Mouse (Mus musculus) right cerebral cortex, postnatal 10 days (tissue): Measurements from ENCODE around the gene Celf2.
A peak's percentile ranks its signal among the peaks of the same experiment; 100 is the strongest.

Source experiments
- DNase-seq, 2 experiments: peaks; one replicate each; pipeline ENCODE4 v3.0.0; 2021; ENCODE audit warnings: low spot score in 2 of 2

Gene Celf2

DNA sequence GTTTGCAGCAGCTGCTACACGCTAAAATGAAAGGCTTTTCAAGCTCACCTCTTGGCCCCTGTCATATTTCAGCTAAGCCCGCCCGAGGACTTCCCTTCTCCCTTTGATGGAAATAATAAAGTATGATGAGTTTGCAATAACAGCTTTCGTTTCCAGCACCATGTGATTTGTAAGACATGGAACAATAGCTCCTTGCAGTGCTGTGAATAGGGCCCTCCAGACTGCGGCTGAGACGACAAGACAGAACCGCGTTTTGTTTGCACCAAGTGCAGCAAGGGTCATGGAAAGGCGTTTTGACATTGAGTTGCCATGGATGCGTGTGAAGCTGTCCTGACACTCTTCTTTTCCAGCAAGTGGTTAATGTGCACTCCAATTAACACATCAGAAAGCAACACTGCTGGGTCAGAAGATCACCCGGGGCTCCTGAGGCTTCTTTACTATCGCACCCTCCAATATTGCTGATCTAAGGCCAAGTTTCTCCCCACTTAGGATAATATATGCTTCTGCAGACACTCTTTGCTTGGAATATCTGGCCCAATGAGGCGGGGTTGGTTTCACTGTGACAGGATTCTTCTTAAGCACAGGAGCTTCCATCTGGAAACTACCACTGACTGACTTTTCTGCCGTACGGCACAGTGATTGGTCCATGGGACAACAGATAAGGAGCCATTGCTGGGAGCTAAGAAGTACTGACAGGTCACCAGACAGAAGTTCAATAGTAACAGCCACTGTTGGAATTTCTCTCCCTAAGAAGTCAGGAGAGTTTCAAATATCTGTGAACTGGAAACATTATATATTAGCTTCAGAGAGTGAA lies 301.5 kb downstream of the Celf2 start:
- DNase-seq, result no peak

DNA sequence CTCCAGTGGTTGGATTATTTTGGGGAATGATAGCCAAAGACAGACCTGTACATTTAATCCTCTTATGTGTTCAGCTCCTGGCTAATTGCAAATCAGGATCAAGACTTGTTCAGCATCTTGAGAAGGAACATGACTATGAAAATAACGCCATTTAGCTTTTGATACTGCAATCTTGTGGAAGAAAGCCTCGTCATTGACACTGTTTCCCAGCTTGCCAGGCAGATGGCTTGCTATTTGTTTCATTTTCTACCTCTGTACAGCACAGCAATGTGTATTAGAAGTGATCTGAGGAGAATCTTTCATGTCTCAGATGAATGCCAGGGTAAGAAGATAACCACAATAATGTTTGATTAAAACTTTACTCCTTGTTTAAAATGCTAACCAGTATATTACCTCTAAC lies 315.9 kb downstream of the Celf2 start:
- no peak for DNase-seq

DNA sequence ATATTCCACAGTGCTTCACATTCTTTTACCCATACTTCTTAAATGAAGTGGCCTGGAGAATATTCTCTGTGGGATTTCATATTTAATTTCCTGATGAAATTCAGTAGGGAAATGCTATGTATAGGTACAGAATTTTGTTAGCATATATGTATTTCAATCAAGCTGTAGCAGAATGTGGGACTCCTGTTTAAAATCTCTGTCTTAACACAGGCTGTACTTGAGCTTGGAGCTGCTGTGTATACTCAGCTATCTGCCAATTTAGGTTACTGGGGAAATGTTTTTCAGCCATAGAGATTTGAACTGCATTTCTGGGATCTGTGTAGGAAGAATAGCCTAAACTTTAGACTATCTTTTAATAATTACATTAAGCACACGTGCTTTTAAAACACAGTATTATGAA lies 330.2 kb downstream of the Celf2 start:
- DNase-seq, result no peak

DNA sequence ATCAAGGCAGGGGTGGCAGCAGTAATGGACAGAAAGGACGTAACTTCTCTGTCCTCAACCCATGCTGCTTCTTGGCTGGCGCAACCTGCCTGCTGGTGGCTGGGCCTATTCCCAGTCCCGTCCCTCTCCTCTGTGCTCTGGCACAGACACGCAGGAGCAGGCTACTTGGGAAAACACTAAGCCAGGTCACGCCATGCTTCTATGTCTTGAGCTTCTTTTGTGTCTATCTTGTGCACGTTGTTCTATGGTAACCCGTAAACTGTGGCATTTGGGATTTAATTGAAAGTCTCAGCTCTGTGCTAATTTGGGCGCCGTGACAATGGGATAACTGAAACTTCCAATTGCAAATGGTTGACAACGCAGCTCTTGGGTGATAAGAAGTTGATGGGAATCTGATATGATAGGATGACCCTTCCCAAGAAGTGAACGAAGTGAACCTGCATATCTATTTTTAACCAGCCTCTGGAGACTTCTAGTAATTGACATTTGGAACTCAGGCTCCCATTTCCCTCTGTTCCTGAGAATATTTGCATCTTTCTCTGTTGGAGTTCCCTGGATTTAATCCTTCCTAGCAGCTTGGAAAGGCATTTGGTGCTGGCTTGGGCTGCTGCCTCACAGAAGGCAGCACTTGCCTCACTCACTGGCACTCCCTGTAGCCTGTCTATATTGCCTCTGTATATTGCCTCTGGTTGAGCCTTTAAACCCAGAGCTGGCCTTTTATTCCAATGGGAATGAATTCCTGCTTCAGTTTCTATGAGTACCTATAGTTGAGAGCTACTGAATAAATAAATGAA lies 335.9 kb downstream of the Celf2 start:
- DNase-seq, result peak; percentile 47 to 49

DNA sequence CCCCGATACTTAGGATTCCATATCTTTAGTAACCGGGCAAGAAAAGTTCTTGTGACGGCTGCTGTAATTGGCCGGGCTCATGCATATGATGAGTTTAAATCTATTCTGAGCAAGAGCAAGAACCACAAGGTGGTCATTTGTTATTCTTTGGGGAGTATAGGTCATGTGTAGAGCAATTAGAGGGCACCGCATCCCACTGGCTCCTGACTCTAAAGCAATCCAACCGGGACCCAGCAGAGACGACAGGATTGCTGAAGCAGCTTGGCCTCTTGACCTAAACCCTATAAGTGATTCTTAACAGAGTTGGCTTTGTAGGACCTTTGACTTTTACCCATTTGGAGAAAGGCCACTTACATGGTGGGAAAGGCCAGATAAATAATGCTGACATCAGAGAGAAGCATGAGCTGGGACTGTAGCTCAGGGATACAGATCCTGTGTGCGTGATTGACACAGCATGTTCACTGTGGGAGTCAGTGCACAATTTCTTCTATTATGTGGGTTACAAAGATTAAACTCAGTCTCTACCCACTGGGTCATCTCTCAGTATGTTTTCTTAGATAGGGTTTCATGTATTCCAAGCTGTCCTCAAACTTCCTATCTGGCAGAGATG lies 338.2 kb downstream of the Celf2 start:
- DNase-seq, result no peak

DNA sequence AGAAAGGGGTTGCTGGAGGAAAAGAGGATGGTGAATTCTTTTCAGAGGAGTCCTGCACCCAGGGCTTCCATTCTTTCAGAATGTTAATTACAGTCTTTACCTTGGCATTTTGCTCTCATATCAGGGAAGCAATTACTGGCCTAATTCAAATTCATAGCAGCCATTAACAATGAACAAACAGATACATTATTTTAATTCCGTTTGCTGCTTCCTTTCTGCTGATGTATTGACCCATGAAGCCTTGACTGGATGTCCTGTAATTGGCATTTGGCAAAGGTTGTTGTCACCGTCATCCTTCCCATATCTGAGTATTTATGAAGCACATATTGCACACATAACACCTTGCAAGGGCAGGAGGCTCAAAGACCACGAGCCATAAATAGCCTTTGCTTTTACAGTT lies 343.6 kb downstream of the Celf2 start:
- DNase-seq, result no peak

DNA sequence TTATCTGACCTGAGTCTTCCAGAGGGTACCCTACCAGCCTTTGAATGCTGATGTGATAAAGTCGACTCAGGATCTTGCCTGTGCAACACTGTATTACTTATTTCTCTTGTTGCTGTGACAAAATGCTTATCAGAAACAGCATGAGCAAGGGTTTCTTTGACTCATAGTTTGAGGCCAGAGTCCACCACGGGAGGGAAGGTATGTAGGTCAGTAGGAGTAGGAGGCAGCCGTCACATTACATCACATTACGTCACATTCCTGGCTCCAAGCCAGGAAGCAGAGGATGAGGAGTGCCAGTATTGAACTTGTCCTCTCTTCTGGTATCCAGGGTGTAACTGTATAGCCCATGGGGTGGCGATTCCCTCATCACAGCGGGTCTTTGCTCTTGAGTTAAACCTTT lies 349.3 kb downstream of the Celf2 start:
- DNase-seq, result no peak

DNA sequence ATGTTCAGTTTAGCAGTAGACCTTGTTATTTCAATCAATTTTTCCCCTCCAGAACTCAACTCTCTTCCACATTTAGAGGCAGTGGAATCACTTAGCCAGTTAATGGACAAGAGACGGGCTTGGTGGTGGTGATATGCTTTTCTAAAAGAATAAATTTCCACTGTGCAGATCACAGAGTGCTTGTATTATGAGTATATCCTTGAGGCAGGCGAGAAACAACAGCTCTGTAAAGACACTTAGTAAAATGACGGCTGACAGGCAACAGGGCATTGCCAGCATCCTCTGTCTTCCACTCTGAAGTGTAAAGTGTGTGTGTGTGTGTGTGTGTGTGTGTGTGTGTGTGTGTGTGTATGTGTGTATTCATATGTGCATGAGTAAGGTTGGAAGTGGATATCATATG lies 362.1 kb downstream of the Celf2 start:
- no peak for DNase-seq

DNA sequence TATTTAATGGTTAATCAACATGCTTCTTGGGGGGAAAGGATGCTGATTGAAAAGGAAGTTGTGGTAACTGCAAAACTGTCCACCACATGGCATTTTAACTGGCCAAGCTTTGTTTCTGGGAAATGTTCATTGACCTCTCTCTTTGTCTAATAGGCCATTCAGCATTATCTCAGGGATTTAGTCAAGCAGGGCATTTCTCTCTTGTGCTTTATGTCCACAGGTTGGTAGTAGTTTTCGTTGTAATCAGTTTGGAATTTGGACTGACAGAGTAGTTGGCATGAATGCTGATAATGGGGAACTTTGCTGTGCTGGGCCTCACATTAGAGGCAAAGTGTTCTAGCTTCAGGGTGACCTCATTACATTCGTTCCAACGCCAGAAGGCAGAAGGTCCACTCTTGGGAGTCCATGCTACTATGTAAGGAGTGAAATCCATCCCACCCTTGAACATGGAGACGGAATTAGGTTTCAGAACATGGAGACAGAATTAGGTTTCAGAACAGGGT lies 363.8 kb downstream of the Celf2 start:
- no peak for DNase-seq

DNA sequence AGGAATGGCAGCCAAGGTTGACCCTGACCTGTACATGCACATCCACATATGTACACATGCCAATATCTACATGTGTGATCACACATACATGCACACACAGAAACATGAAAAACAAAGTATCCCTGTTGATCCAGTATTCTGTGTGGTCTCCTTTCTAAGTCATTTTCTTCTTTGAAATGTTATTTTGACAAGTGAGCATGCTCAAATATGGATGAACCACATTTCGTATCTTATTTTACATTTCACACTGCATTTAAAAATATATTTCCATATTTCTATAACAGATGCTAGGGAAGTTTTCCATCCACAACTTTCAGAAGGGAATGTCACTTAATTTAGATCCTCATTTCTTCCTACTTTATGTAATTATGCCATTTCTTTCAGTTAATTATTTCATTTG lies 364.5 kb downstream of the Celf2 start:
- DNase-seq, result no peak

DNA sequence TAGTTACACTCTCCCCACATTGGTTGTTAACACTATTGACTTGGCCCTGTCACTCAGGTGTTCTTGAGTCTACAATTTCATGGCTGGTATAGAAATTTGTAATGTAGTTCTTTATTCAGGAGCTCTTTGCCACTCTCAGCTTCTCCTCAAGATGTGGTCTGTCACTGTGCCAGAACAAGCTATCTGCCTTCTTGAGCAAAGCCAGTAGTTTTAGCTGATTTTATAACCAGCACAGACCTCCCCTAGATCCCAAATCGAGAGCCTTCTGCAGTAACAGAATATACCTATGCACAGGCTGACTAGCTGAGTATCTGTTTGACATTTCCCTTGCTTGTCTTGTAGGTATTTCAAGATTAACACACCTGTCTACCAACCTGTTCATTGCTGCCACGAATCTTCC lies 386.0 kb downstream of the Celf2 start:
- no peak for DNase-seq

DNA sequence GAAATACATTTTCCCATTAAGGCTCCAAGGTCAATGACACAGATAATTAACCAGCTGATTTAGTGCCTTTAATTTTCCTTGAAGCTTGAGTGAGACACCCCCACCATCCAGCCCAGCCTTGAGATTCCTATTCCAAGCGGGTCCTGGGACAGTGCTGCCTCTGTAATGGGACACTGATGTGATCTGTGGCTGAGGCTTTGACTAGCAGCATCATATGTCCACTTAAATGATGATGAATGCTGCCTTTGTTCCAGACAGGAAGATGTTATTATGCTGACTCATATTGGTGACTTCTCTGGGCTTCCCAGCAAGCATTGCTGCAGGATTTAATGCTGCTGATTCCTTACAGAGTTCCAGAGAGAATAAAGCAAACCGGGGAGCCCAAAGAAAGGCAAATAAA lies 393.6 kb downstream of the Celf2 start:
- no peak for DNase-seq

DNA sequence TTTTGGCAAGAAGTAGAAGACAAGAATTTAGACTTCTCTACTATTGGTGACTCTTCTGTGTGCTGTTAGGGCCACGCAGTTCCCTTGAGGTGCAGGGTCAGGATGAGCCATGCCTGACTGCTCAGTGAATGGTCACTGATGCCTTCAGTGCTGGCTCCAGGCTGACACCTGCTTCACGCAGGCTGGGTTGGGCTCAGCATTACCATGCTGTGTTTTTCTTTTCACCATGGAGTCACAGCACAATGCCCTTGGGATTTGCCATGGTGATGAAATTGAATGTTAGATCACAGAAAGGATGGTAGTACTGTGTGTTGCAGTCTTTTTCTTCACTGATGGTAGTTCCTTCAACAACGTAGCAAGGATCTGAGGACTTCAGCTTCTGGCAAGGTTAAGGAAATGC lies 394.2 kb downstream of the Celf2 start:
- DNase-seq, result no peak

DNA sequence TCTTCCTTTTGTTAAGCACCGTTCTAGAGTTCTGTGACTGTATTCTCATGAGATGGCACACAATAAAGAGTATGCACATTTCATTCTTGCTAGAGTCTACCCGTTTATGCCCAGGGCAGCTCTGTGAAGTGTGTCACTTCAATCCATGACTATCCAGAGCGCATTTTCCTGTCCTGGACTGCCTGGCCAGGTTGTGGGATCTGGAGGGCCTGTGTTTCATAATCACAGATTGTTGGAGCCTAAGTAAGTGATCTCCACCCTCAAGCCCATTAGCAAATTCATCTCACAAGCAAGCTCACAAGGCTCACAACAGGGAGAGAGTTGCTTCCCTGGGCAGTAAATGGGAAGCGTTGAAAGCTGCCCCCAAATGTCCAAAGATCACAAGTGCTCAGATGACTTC lies 395.6 kb downstream of the Celf2 start:
- DNase-seq, result no peak

DNA sequence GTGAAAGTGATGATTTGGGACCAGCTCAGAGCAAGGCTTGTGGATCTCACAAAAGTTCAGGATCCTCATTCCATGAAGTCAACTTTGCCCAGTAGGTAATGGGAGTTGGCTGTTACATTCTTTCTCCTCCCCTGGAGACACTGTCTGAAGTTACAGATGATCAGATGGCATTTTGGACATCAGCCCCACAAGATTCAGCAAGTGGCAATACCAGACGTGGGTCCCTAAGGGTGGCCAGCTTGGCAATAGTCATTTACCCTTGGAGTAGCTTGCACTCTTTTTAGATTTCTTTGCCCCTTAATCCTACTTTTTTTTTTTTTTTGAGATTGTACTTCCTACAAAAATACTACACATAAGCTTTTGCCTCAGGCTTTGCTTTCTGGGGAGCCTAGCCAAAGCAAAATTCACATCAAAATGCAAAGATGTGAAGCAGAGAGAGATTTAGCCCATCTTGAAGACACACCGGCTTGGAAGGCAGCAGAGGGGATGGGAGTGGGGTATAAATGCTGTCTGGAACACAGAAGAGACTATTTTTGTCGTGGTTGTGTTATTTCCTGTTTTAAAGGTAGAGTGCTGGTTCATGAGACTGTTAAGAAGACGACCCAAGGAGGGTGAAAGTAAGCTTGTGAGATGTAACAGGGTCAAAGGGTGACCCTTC lies 397.1 kb downstream of the Celf2 start:
- peak in 1 of 2 experiments; percentile 43 for DNase-seq

DNA sequence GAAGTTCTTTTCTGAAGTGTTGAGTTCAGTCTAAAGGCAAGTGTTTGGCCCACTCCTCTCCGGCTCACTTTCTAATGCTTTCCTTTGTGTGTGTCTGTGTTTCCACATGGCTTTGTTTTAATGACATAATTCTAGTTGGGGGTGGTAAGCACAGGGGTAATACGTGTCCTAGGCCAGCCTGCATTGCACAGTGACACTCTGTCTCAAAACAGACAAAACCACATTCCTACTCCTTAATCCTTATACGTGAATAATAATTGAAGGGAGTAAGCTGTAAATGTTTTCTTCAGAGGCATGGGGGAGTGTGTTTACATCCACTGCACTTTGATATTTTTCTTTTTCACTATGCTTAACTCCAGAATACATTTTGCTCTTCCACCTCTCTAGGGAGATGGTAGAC lies 415.9 kb downstream of the Celf2 start:
- no peak for DNase-seq

DNA sequence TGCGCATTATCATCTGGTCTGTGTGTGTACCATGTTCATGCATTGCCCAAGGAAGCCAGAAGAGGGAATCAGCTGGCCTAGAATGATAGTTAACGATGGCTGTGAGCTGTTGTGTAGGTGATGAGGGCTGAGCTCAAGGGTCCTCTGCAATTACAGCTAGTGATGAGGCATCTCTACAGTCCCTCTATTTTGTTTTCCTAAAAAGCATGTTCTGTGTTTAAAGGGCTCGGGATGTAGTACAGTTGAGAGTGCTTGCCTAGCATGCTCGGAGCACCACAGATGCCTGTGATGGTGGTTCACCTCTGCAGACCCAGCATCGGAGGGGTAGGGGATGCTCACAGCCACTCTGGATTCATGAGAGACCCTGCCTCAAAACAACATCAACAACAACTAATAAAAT lies 416.7 kb downstream of the Celf2 start:
- no peak for DNase-seq

DNA sequence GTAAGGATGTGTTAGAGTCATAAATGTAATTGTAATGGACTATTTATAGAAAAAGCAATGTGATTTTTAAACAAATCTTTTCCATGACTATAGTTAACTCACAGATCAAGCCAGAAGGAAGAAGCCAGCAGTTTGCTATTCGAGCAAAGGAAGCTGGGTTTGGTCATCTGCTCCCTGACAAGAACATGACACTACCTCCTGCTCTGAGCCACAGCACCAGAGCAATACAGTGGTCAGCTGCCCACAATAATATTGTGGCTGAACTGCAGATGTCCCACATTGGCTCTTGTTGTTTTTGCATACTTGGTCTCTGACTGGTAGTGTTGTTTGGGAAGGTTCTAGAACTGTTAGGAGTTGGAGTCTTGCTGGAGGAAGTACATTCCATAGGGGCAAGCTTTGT lies 418.9 kb downstream of the Celf2 start:
- no peak for DNase-seq

DNA sequence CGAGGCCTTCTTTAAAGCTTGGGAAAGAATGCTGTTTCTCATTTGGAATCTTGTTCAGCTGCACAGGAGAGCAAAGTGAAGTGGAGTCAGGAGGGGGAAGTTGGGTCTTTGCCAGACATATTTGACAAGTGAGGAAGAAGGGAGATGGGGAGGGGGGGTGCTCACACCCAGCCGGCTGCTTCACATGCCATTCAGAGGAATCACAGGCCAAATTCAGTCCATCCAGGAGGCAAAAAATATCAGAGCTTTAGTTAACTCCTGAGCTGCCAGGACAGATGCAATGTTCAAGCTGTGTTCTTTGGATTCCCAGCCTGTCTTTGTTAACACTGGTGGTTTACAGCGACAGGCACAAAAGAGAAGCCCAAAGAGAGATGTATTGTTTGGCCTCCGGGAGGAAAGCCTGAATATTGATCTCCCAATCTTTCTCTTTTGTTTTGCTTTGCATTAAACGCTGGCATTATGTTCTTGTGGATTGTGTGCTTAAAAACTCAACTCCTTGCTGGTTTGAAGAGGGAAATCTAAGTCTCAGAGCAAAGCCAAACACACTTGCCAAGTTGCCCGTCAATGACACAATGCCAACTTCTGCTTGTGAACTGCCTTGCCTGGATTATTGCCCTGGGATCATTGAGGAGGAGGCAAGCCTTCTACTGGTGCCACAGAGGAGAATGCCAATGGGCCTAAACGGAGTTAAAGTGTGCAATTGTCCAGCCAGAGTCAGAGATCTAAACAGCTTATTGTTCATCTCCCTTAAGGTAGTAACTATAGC lies 420.1 kb downstream of the Celf2 start:
- peak; percentile 77 to 90 for DNase-seq

DNA sequence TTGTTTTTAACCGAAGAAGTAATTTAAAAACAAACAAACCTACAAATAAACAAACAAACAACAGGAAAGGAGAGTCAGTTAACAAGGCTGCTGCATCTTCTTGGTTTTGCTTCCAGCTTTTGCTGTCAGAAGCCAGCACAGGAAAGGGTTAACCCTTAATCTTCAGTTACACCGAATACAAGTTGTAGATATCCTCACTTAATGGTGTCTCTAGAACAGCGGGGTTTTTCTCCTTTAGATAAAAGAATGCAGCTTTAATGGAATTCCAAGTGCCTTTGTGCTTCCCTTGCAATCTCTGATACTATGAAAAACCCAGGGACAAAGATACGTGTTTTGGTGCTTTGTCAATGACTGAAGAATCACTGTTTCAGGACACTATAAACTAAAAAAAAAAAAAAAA lies 420.8 kb downstream of the Celf2 start:
- DNase-seq, result no peak

DNA sequence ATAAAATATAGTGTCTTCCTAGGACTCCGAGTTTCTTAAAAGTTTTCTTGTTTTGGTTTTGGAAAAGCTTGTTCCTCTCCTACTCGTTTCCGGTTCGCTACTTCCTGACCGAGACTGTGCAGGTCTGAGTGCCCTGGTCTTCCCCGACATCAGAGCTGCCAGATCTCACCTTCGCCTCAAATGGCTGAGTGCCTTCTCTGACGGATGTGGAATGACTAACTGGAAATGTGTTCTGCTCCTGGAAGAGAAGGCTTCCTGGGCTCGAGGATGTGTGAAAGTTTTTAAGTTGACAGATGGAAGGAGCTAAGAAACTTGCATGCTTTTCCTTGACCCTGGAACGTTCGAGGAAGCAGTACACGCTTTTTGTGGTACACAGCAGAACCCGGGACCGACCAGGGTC lies 421.9 kb downstream of the Celf2 start:
- DNase-seq, result no peak
